ENCODE assay signal across 14 mouse cellular contexts in the genomic region with DNA sequence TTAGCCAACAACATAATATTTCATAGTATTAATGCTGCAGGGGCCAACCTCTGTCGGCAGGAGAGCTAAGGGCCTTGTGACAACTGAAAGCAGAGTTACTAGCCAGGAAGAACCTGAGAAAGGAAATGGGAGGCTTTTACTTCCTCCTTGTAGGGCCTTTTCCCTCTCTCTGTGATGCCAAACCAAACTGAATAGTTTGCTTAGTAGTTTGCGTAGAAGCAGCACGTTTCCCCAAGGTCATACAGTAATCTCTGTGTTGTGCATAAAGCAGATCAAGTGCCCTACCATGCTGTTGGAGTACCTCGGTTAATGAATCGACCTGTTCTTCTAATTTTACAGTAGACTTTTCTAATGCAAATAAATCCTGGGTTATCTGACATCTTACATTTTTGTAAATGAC. TPM values are rescaled to one million over a fixed set of nuclear protein-coding genes. Genes with fewer than 3 reads are reported as not detected.
DNase-seq lines count a peak whose midpoint lies in the region; ATAC-seq and TF ChIP-seq lines count a peak whose summit lies in the region.
"Had no signal": no experiment of that assay in that cellular context is flagged by ENCODE, and none has a peak within 500 bp of the region (broad histone marks: within the 10 kb centered on the region; RNA-seq: fewer than 3 reads in every experiment).

No protein-coding gene starts in this region.

- 0 out of 2 replicates have a peak overlapping the region, but pooled peaks have one; percentile 0 for H3K4me2 ChIP-seq in heart, embryonic 13.5 days
- H3K4me2 ChIP-seq in lung, embryonic 15.5 days, result no peak overlapping the region
- no peak overlapping the region for H3K4me2 ChIP-seq in embryonic facial prominence, embryonic 15.5 days (replicated peaks)
- no peak overlapping the region for H3K4me2 ChIP-seq in hindbrain, embryonic 13.5 days
- H3K4me2 ChIP-seq: midbrain, embryonic 15.5 days had no signal

- ATAC-seq in heart, embryonic 13.5 days (ENCODE audit: extremely low read depth, insufficient number of reproducible peaks, low FRiP score, low TSS enrichment), result no peak
- ATAC-seq in lung, embryonic 15.5 days (ENCODE audit: borderline replicate concordance, extremely low read depth, low FRiP score, low TSS enrichment), result no peak
- ATAC-seq in embryonic facial prominence, embryonic 15.5 days (ENCODE audit: insufficient number of reproducible peaks, low FRiP score, low TSS enrichment, low read depth), result no peak
- no peak for ATAC-seq in hindbrain, embryonic 13.5 days (ENCODE audit: low FRiP score)
- ATAC-seq: forebrain, embryonic 14.5 days; hindbrain, postnatal 0 days; midbrain, embryonic 15.5 days had no signal

- peaks cover 48% of the 10 kb centered on the region for H3K4me1 ChIP-seq in heart, embryonic 13.5 days
- peaks cover 30% of the 10 kb centered on the region for H3K4me1 ChIP-seq in lung, embryonic 15.5 days
- H3K4me1 ChIP-seq in embryonic facial prominence, embryonic 15.5 days, result peaks cover 20% of the 10 kb centered on the region
- peaks cover 22% of the 10 kb centered on the region for H3K4me1 ChIP-seq in small intestine, adult 2 months (ENCODE audit: control insufficient read depth, insufficient read depth, insufficient read length, low read length)
- H3K4me1 ChIP-seq in hindbrain, embryonic 13.5 days (replicated peaks), result peaks cover 29% of the 10 kb centered on the region

- H3K9me3 ChIP-seq in heart, embryonic 13.5 days, result peaks cover 5% of the 10 kb centered on the region; the same call in 1 of the 2 replicates
- H3K9me3 ChIP-seq in lung, embryonic 15.5 days, result no peaks in the 10 kb centered on the region
- no peaks in the 10 kb centered on the region for H3K9me3 ChIP-seq in embryonic facial prominence, embryonic 15.5 days (replicated peaks)
- H3K9me3 ChIP-seq in hindbrain, embryonic 13.5 days, result no peaks in the 10 kb centered on the region
- H3K9me3 ChIP-seq: midbrain, embryonic 15.5 days had no signal

- no peak overlapping the region for H3K4me3 ChIP-seq in heart, embryonic 13.5 days
- no peak overlapping the region for H3K4me3 ChIP-seq in lung, embryonic 15.5 days
- no peak overlapping the region for H3K4me3 ChIP-seq in embryonic facial prominence, embryonic 15.5 days (replicated peaks)
- H3K4me3 ChIP-seq in small intestine, adult 2 months (ENCODE audit: low read depth, low read length), result no peak overlapping the region
- H3K4me3 ChIP-seq in hindbrain, embryonic 13.5 days, result no peak overlapping the region
- H3K4me3 ChIP-seq: left cerebral cortex, adult 2 months; midbrain, embryonic 15.5 days had no signal

- no peaks in the 10 kb centered on the region for H3K27me3 ChIP-seq in heart, embryonic 13.5 days (replicated peaks)
- H3K27me3 ChIP-seq in lung, embryonic 15.5 days, result no peaks in the 10 kb centered on the region
- no peaks in the 10 kb centered on the region for H3K27me3 ChIP-seq in embryonic facial prominence, embryonic 15.5 days
- no peaks in the 10 kb centered on the region for H3K27me3 ChIP-seq in small intestine, adult 2 months (ENCODE audit: control insufficient read depth, insufficient read depth, low read length)
- peaks cover 9% of the 10 kb centered on the region for H3K27me3 ChIP-seq in hindbrain, embryonic 13.5 days

- no peak for TF ChIP-seq CTCF in small intestine, adult 2 months (IDR thresholded peaks at IDR 0.05; ENCODE audit: extremely low read depth, insufficient read length, insufficient replicate concordance, low read depth, low read length)

- no peak overlapping the region for H3K9ac ChIP-seq in heart, embryonic 13.5 days
- no peak overlapping the region for H3K9ac ChIP-seq in lung, embryonic 15.5 days
- H3K9ac ChIP-seq in embryonic facial prominence, embryonic 15.5 days, result no peak overlapping the region
- no peak overlapping the region for H3K9ac ChIP-seq in hindbrain, embryonic 13.5 days
- H3K9ac ChIP-seq: midbrain, embryonic 15.5 days had no signal

- WGBS in heart, embryonic 13.5 days, result 64% methylated on average over 5 of the region's 5 CpGs
- 39% methylated on average over 5 of the region's 5 CpGs for WGBS in lung, embryonic 15.5 days
- WGBS in embryonic facial prominence, embryonic 15.5 days, result 63% methylated on average over 5 of the region's 5 CpGs
- WGBS in small intestine, adult 2 months, result 20% methylated on average over 5 of the region's 5 CpGs
- WGBS in hindbrain, embryonic 13.5 days, result 57% methylated on average over 5 of the region's 5 CpGs

- DNase-seq in heart, postnatal 4 days, result no peak
- no peak for DNase-seq in lung, postnatal 10 days
- DNase-seq in gastrocnemius, postnatal 4 days (ENCODE audit: low spot score in 2 of 2), result no peak
- DNase-seq: adrenal gland, postnatal 14 days; lung, adult 18-20 months had no signal

- H3K27ac ChIP-seq in heart, embryonic 13.5 days (replicated peaks), result peak overlapping the region; percentile 10; the same call in 1 of the 2 replicates
- H3K27ac ChIP-seq in lung, embryonic 15.5 days, result peak overlapping the region; percentile 0; the same call in 1 of the 2 replicates
- H3K27ac ChIP-seq in embryonic facial prominence, embryonic 15.5 days (replicated peaks), result 0 out of 2 replicates have a peak overlapping the region, but pooled peaks have one; percentile 18
- H3K27ac ChIP-seq in small intestine, adult 2 months (ENCODE audit: insufficient read depth, low read depth, low read length), result peak overlapping the region; percentile 88
- H3K27ac ChIP-seq in hindbrain, embryonic 13.5 days, result no peak overlapping the region
- H3K27ac ChIP-seq: hindbrain, postnatal 0 days; left cerebral cortex, adult 2 months; midbrain, embryonic 15.5 days had no signal

- H3K36me3 ChIP-seq in heart, embryonic 13.5 days, result peaks cover 5% of the 10 kb centered on the region; the same call in 1 of the 2 replicates
- H3K36me3 ChIP-seq in lung, embryonic 15.5 days, result no peaks in the 10 kb centered on the region
- H3K36me3 ChIP-seq in embryonic facial prominence, embryonic 15.5 days, result no peaks in the 10 kb centered on the region
- H3K36me3 ChIP-seq in small intestine, adult 2 months (ENCODE audit: control insufficient read depth, insufficient read depth, low read length), result 0 out of 2 replicates have a peak, but pooled peaks cover 2% of the 10 kb centered on the region
- H3K36me3 ChIP-seq in hindbrain, embryonic 13.5 days, result no peaks in the 10 kb centered on the region
- H3K36me3 ChIP-seq: midbrain, embryonic 15.5 days had no signal

- TF ChIP-seq POLR2A in small intestine, adult 2 months (IDR thresholded peaks at IDR 0.05; ENCODE audit: low read depth, low read length), result no peak

RNA-seq across cellular contexts. Expression of a gene that starts 2.0 kb away (rescaled TPM):
- polyA plus RNA-seq in heart, embryonic 13.5 days (2015; fragmentation: Nextera tagmentation; extraction: Ambion mirVana), result 42.8 and 43.7 TPM in 2 replicates
- total RNA-seq in heart, postnatal 4 days (2021), result 10 to 100 TPM; 53.2 to 54.5 TPM
- 92.9 and 99.0 TPM in 2 replicates for polyA plus RNA-seq in lung, embryonic 15.5 days (2015; fragmentation: Nextera tagmentation; extraction: Ambion mirVana)
- polyA plus RNA-seq in embryonic facial prominence, embryonic 15.5 days (2015; fragmentation: Nextera tagmentation; extraction: Ambion mirVana), result 50.7 and 56.1 TPM in 2 replicates
- polyA plus RNA-seq in small intestine, adult 2 months (2012; rRNA removed), result 42.5 and 62.5 TPM in 2 replicates
- polyA plus RNA-seq in hindbrain, embryonic 13.5 days (2015; fragmentation: Nextera tagmentation; extraction: Ambion mirVana), result 12.9 and 13.6 TPM in 2 replicates
- 10 to 100 TPM; 38.1 to 42.1 TPM for total RNA-seq in gastrocnemius, postnatal 4 days (2021)

RNA-seq across cellular contexts. Expression of a gene that starts 47.4 kb away (rescaled TPM):
- 188 and 192 TPM in 2 replicates for polyA plus RNA-seq in heart, embryonic 13.5 days (2015; fragmentation: Nextera tagmentation; extraction: Ambion mirVana)
- total RNA-seq in heart, postnatal 4 days (2021), result 100 to 1,000 TPM; 504 to 509 TPM
- polyA plus RNA-seq in lung, embryonic 15.5 days (2015; fragmentation: Nextera tagmentation; extraction: Ambion mirVana), result 378 and 410 TPM in 2 replicates
- 242 and 268 TPM in 2 replicates for polyA plus RNA-seq in embryonic facial prominence, embryonic 15.5 days (2015; fragmentation: Nextera tagmentation; extraction: Ambion mirVana)
- 4.4 and 9.0 TPM in 2 replicates for polyA plus RNA-seq in small intestine, adult 2 months (2012; rRNA removed)
- 235 and 246 TPM in 2 replicates for polyA plus RNA-seq in hindbrain, embryonic 13.5 days (2015; fragmentation: Nextera tagmentation; extraction: Ambion mirVana)
- total RNA-seq in gastrocnemius, postnatal 4 days (2021), result 100 to 1,000 TPM; 421 to 501 TPM

Comparison
In these comparisons a context has a peak if more than half of its experiments do, and no peak if none do; other contexts are left out.
1. RNA of a gene that starts 47.4 kb away (polyA plus RNA-seq): 378 to 410 TPM in lung, embryonic 15.5 days, 242 to 268 TPM in embryonic facial prominence, embryonic 15.5 days, 235 to 246 TPM in hindbrain, embryonic 13.5 days and 188 to 192 TPM in heart, embryonic 13.5 days; 4.4 to 9.0 TPM in small intestine, adult 2 months; every median in the first group is over 10 times any median in the second.